Mouse (Mus musculus): ENCODE measurements at regions not wholly inside any gene's neighbourhood (a gene's known extent, or its start where the extent isn't known, plus 50 kb on each side); places are given as distances from the start of the nearest gene placed in this dataset.

GRCm38 (mm10) chr8:113389504-113389903, 245.9 kb upstream of the Mon1b start:
- Histone ChIP-seq H3K9me3 (no peaks in the 10 kb centered on the region), H3K4me3 (no peak overlapping the region), H3K4me1 (0 out of 2 replicates have a peak, but pooled peaks cover 5% of the 10 kb centered on the region), H3K36me3 (replicated peaks) (no peaks in the 10 kb centered on the region), H3K27ac (replicated peaks) (no peak overlapping the region), H3K27me3 (replicated peaks; ENCODE audit: low read depth, poor library complexity, severe bottlenecking) (no peaks in the 10 kb centered on the region)
- DNase-seq (ENCODE audit: low spot score) = no peak
- 25% methylated on average over 2 of the region's 2 CpGs for WGBS

GRCm38 (mm10) chr8:113390038-113390437, 245.3 kb upstream of the Mon1b start:
- 79% methylated on average over 4 of the region's 4 CpGs for WGBS
- DNase-seq (ENCODE audit: low spot score) = no peak
- 0 out of 2 replicates have a peak, but pooled peaks cover 5% of the 10 kb centered on the region for H3K4me1 ChIP-seq
- H3K27ac ChIP-seq (replicated peaks) = no peak overlapping the region
- H3K4me3 ChIP-seq = no peak overlapping the region
- no peaks in the 10 kb centered on the region for H3K9me3 ChIP-seq
- H3K27me3 ChIP-seq (replicated peaks; ENCODE audit: low read depth, poor library complexity, severe bottlenecking) = no peaks in the 10 kb centered on the region
- no peaks in the 10 kb centered on the region for H3K36me3 ChIP-seq (replicated peaks)

- H3K27me3 ChIP-seq (replicated peaks; ENCODE audit: low read depth, poor library complexity, severe bottlenecking) = no peaks in the 10 kb centered on the region
- no peaks in the 10 kb centered on the region for H3K9me3 ChIP-seq
- DNase-seq (ENCODE audit: low spot score) = no peak
- no peak overlapping the region for H3K4me3 ChIP-seq
- no peak overlapping the region for H3K27ac ChIP-seq (replicated peaks)
- no peaks in the 10 kb centered on the region for H3K36me3 ChIP-seq (replicated peaks)
- H3K4me1 ChIP-seq = 0 out of 2 replicates have a peak, but pooled peaks cover 5% of the 10 kb centered on the region
- 67% methylated on average over 4 of the region's 4 CpGs for WGBS
Observed at GRCm38 (mm10) chr8:113394319-113394718, 241.1 kb upstream of the Mon1b start.

GRCm38 (mm10) chr8:113405158-113405557, 230.2 kb upstream of the Mon1b start:
- Histone ChIP-seq H3K4me3 (no peak overlapping the region), H3K4me1 (no peaks in the 10 kb centered on the region), H3K27me3 (replicated peaks; ENCODE audit: low read depth, poor library complexity, severe bottlenecking) (no peaks in the 10 kb centered on the region), H3K36me3 (replicated peaks) (no peaks in the 10 kb centered on the region), H3K9me3 (no peaks in the 10 kb centered on the region), H3K27ac (replicated peaks) (no peak overlapping the region)
- DNase-seq (ENCODE audit: low spot score) = no peak
- 73% methylated on average over 4 of the region's 4 CpGs for WGBS

GRCm38 (mm10) chr8:113419352-113419751, 216.0 kb upstream of the Mon1b start:
- H3K27ac ChIP-seq (replicated peaks) = no peak overlapping the region
- H3K36me3 ChIP-seq (replicated peaks) = no peaks in the 10 kb centered on the region
- no peaks in the 10 kb centered on the region for H3K27me3 ChIP-seq (replicated peaks; ENCODE audit: low read depth, poor library complexity, severe bottlenecking)
- no peak for DNase-seq (ENCODE audit: low spot score)
- H3K4me3 ChIP-seq = no peak overlapping the region
- no peaks in the 10 kb centered on the region for H3K9me3 ChIP-seq
- 86% methylated on average over 3 of the region's 3 CpGs for WGBS
- H3K4me1 ChIP-seq = no peaks in the 10 kb centered on the region

GRCm38 (mm10) chr8:113422651-113423050, 212.7 kb upstream of the Mon1b start:
- Histone ChIP-seq H3K27ac (replicated peaks) (no peak overlapping the region), H3K27me3 (replicated peaks; ENCODE audit: low read depth, poor library complexity, severe bottlenecking) (no peaks in the 10 kb centered on the region), H3K9me3 (no peaks in the 10 kb centered on the region), H3K36me3 (replicated peaks) (no peaks in the 10 kb centered on the region), H3K4me1 (no peaks in the 10 kb centered on the region), H3K4me3 (no peak overlapping the region)
- WGBS = 93% methylated on average over 2 of the region's 2 CpGs
- DNase-seq (ENCODE audit: low spot score) = no peak

GRCm38 (mm10) chr8:113439088-113439487, 196.3 kb upstream of the Mon1b start:
- no peak for DNase-seq (ENCODE audit: low spot score)
- peaks cover 4% of the 10 kb centered on the region; the same call in 1 of the 2 replicates for H3K4me1 ChIP-seq
- 49% methylated on average over 7 of the region's 7 CpGs for WGBS
- no peaks in the 10 kb centered on the region for H3K36me3 ChIP-seq (replicated peaks)
- no peaks in the 10 kb centered on the region for H3K9me3 ChIP-seq
- H3K4me3 ChIP-seq = no peak overlapping the region
- H3K27ac ChIP-seq (replicated peaks) = no peak overlapping the region
- no peaks in the 10 kb centered on the region for H3K27me3 ChIP-seq (replicated peaks; ENCODE audit: low read depth, poor library complexity, severe bottlenecking)

GRCm38 (mm10) chr8:113454022-113454421, 181.4 kb upstream of the Mon1b start:
- no peak for DNase-seq (ENCODE audit: low spot score)
- Histone ChIP-seq H3K9me3 (no peaks in the 10 kb centered on the region), H3K4me1 (no peaks in the 10 kb centered on the region), H3K4me3 (no peak overlapping the region), H3K27ac (replicated peaks) (no peak overlapping the region), H3K27me3 (replicated peaks; ENCODE audit: low read depth, poor library complexity, severe bottlenecking) (no peaks in the 10 kb centered on the region), H3K36me3 (replicated peaks) (no peaks in the 10 kb centered on the region)
- WGBS = 85% methylated on average over 2 of the region's 2 CpGs

GRCm38 (mm10) chr8:113464625-113465024, 170.8 kb upstream of the Mon1b start:
- H3K27ac ChIP-seq (replicated peaks) = no peak overlapping the region
- H3K4me1 ChIP-seq = no peaks in the 10 kb centered on the region
- H3K9me3 ChIP-seq = no peaks in the 10 kb centered on the region
- no peaks in the 10 kb centered on the region for H3K36me3 ChIP-seq (replicated peaks)
- no peak overlapping the region for H3K4me3 ChIP-seq
- WGBS = 86% methylated on average over 9 of the region's 9 CpGs
- no peaks in the 10 kb centered on the region for H3K27me3 ChIP-seq (replicated peaks; ENCODE audit: low read depth, poor library complexity, severe bottlenecking)
- no peak for DNase-seq (ENCODE audit: low spot score)

- Histone ChIP-seq H3K4me3 (no peak overlapping the region), H3K9me3 (no peaks in the 10 kb centered on the region), H3K4me1 (no peaks in the 10 kb centered on the region), H3K27ac (replicated peaks) (no peak overlapping the region), H3K36me3 (replicated peaks) (no peaks in the 10 kb centered on the region), H3K27me3 (replicated peaks; ENCODE audit: low read depth, poor library complexity, severe bottlenecking) (no peaks in the 10 kb centered on the region)
- 76% methylated on average over 11 of the region's 11 CpGs for WGBS
- no peak for DNase-seq (ENCODE audit: low spot score)
Observed at GRCm38 (mm10) chr8:113465156-113465555, 170.2 kb upstream of the Mon1b start.

- no peaks in the 10 kb centered on the region for H3K9me3 ChIP-seq
- no peak overlapping the region for H3K4me3 ChIP-seq
- no peaks in the 10 kb centered on the region for H3K4me1 ChIP-seq
- H3K36me3 ChIP-seq (replicated peaks) = no peaks in the 10 kb centered on the region
- H3K27me3 ChIP-seq (replicated peaks; ENCODE audit: low read depth, poor library complexity, severe bottlenecking) = no peaks in the 10 kb centered on the region
- no peak overlapping the region for H3K27ac ChIP-seq (replicated peaks)
- DNase-seq (ENCODE audit: low spot score) = no peak
- 90% methylated on average over 9 of the region's 9 CpGs for WGBS
Observed at GRCm38 (mm10) chr8:113466683-113467082, 168.7 kb upstream of the Mon1b start.

GRCm38 (mm10) chr8:113489436-113490107, 145.8 kb upstream of the Mon1b start:
- WGBS = 85% methylated on average over 2 of the region's 2 CpGs
- DNase-seq (ENCODE audit: low spot score) = no peak
- H3K27me3 ChIP-seq (replicated peaks; ENCODE audit: low read depth, poor library complexity, severe bottlenecking) = no peaks in the 10 kb centered on the region
- no peaks in the 10 kb centered on the region for H3K4me1 ChIP-seq
- no peaks in the 10 kb centered on the region for H3K36me3 ChIP-seq (replicated peaks)
- H3K27ac ChIP-seq (replicated peaks) = no peak overlapping the region
- no peak overlapping the region for H3K4me3 ChIP-seq
- no peaks in the 10 kb centered on the region for H3K9me3 ChIP-seq

GRCm38 (mm10) chr8:113490891-113491290, 144.5 kb upstream of the Mon1b start:
- Histone ChIP-seq H3K36me3 (replicated peaks) (no peaks in the 10 kb centered on the region), H3K9me3 (no peaks in the 10 kb centered on the region), H3K27ac (replicated peaks) (no peak overlapping the region), H3K4me1 (no peaks in the 10 kb centered on the region), H3K27me3 (replicated peaks; ENCODE audit: low read depth, poor library complexity, severe bottlenecking) (no peaks in the 10 kb centered on the region), H3K4me3 (no peak overlapping the region)
- DNase-seq (ENCODE audit: low spot score) = no peak
- WGBS = 78% methylated on average over 3 of the region's 3 CpGs
